Mouse (Mus musculus) ZHBTc4 (cell line): ENCODE measurements at regions not wholly inside any gene's neighbourhood (a gene's known extent, or its start where the extent isn't known, plus 50 kb on each side); places are given as distances from the start of the nearest gene placed in this dataset.
A peak's percentile ranks its signal among the peaks of the same experiment; 100 is the strongest.

Experiments
- DNase-seq: peaks from one replicate; pipeline ENCODE4 v3.0.0-alpha.2; 2011; ENCODE audit warnings: low read depth, low spot score

- no peak for DNase-seq
These were observed 507.2 kb downstream of the Ccdc171 start for GRCm38 (mm10) chr4:84032505-84032904.

- DNase-seq, result no peak
These were observed 510.0 kb downstream of the Ccdc171 start for GRCm38 (mm10) chr4:84035347-84035746.

- no peak for DNase-seq
These were observed 512.2 kb downstream of the Ccdc171 start for GRCm38 (mm10) chr4:84037535-84037934.

- DNase-seq, result no peak
These were observed 524.9 kb downstream of the Ccdc171 start for GRCm38 (mm10) chr4:84050243-84050642.

GRCm38 (mm10) chr4:84056863-84057502, 531.6 kb downstream of the Ccdc171 start:
- no peak for DNase-seq

- DNase-seq, result no peak
These were observed 534.8 kb downstream of the Ccdc171 start for GRCm38 (mm10) chr4:84060187-84060586.

GRCm38 (mm10) chr4:84063755-84064154, 538.4 kb downstream of the Ccdc171 start:
- no peak for DNase-seq

- DNase-seq, result peak; percentile 87
These were observed 539.5 kb downstream of the Ccdc171 start for GRCm38 (mm10) chr4:84064614-84065456.

GRCm38 (mm10) chr4:84065457-84066124, 540.2 kb downstream of the Ccdc171 start:
- DNase-seq, result peak; percentile 21

- DNase-seq, result no peak
These were observed 542.7 kb downstream of the Ccdc171 start for GRCm38 (mm10) chr4:84067931-84068575.

- DNase-seq, result no peak
These were observed 543.8 kb downstream of the Ccdc171 start for GRCm38 (mm10) chr4:84068947-84069663.

GRCm38 (mm10) chr4:84069681-84070080, 544.3 kb downstream of the Ccdc171 start:
- peak; percentile 35 for DNase-seq

- DNase-seq, result peak; percentile 11
These were observed 544.7 kb downstream of the Ccdc171 start for GRCm38 (mm10) chr4:84070089-84070488.

- no peak for DNase-seq
These were observed 546.8 kb downstream of the Ccdc171 start for GRCm38 (mm10) chr4:84072096-84072495.

GRCm38 (mm10) chr4:84076526-84076925, 551.2 kb downstream of the Ccdc171 start:
- no peak for DNase-seq

GRCm38 (mm10) chr4:84079516-84079915, 554.2 kb downstream of the Ccdc171 start:
- no peak for DNase-seq

GRCm38 (mm10) chr4:84081518-84081917, 556.2 kb downstream of the Ccdc171 start:
- no peak for DNase-seq

- no peak for DNase-seq
These were observed 562.8 kb downstream of the Ccdc171 start for GRCm38 (mm10) chr4:84088166-84088565.

- no peak for DNase-seq
These were observed 567.2 kb downstream of the Ccdc171 start for GRCm38 (mm10) chr4:84092509-84092908.

GRCm38 (mm10) chr4:84095237-84095636, 569.9 kb downstream of the Ccdc171 start:
- DNase-seq, result no peak

GRCm38 (mm10) chr4:84096081-84096480, 570.7 kb downstream of the Ccdc171 start:
- no peak for DNase-seq
